Mouse (Mus musculus): ENCODE results near the gene Dapk3.

Gene Dapk3

GRCm38 (mm10) chr10:81179451-81180342, 3.1 kb upstream of the Dapk3 start:
- no peak for DNase-seq

GRCm38 (mm10) chr10:81180946-81181345, 1.9 kb upstream of the Dapk3 start:
- no peak for DNase-seq

- peak; percentile 26 for DNase-seq
These were observed 945 bp upstream of the Dapk3 start for GRCm38 (mm10) chr10:81181860-81182259.

- DNase-seq: no peak
These were observed 1.0 kb downstream of the Dapk3 start, which contains the start of gene 4930442H23Rik for GRCm38 (mm10) chr10:81183805-81184204. Gene 4930442H23Rik (minus strand): TSS chr10:81183849.

- no peak for DNase-seq
These were observed 2.0 kb downstream of the Dapk3 start for GRCm38 (mm10) chr10:81184765-81185164.

GRCm38 (mm10) chr10:81187161-81187560, 4.4 kb downstream of the Dapk3 start:
- no peak for DNase-seq

- no peak for DNase-seq
These were observed 7.0 kb downstream of the Dapk3 start for GRCm38 (mm10) chr10:81189821-81190220.

- DNase-seq: peak; percentile 29
These were observed 7.6 kb downstream of the Dapk3 start for GRCm38 (mm10) chr10:81190236-81190911.

GRCm38 (mm10) chr10:81190912-81191321, 8.1 kb downstream of the Dapk3 start:
- peak; percentile 24 for DNase-seq

- peak; percentile 26 for DNase-seq
These were observed 8.7 kb downstream of the Dapk3 start for GRCm38 (mm10) chr10:81191342-81191982.

GRCm38 (mm10) chr10:81192270-81192967, 9.6 kb downstream of the Dapk3 start:
- peak; percentile 83 for DNase-seq

- DNase-seq: peak; percentile 55
These were observed 10.2 kb downstream of the Dapk3 start for GRCm38 (mm10) chr10:81192968-81193501.

- no peak for DNase-seq
These were observed 11.4 kb downstream of the Dapk3 start for GRCm38 (mm10) chr10:81193991-81194774.

GRCm38 (mm10) chr10:81195300-81195699, 12.5 kb downstream of the Dapk3 start:
- DNase-seq: no peak

- DNase-seq: no peak
These were observed 13.8 kb downstream of the Dapk3 start for GRCm38 (mm10) chr10:81196470-81197065.

- no peak for DNase-seq
These were observed 14.5 kb downstream of the Dapk3 start for GRCm38 (mm10) chr10:81197305-81197704.

- DNase-seq: peak; percentile 30
These were observed 15.4 kb downstream of the Dapk3 start for GRCm38 (mm10) chr10:81198230-81198629.

GRCm38 (mm10) chr10:81198990-81199389, 16.2 kb downstream of the Dapk3 start:
- DNase-seq: no peak

GRCm38 (mm10) chr10:81200141-81200540, 17.3 kb downstream of the Dapk3 start:
- no peak for DNase-seq

GRCm38 (mm10) chr10:81200605-81201287, 17.9 kb downstream of the Dapk3 start:
- DNase-seq: no peak

All from kidney, adult 11 months (tissue).